ENCODE assay signal across 8 mouse cellular contexts in the genomic region with DNA sequence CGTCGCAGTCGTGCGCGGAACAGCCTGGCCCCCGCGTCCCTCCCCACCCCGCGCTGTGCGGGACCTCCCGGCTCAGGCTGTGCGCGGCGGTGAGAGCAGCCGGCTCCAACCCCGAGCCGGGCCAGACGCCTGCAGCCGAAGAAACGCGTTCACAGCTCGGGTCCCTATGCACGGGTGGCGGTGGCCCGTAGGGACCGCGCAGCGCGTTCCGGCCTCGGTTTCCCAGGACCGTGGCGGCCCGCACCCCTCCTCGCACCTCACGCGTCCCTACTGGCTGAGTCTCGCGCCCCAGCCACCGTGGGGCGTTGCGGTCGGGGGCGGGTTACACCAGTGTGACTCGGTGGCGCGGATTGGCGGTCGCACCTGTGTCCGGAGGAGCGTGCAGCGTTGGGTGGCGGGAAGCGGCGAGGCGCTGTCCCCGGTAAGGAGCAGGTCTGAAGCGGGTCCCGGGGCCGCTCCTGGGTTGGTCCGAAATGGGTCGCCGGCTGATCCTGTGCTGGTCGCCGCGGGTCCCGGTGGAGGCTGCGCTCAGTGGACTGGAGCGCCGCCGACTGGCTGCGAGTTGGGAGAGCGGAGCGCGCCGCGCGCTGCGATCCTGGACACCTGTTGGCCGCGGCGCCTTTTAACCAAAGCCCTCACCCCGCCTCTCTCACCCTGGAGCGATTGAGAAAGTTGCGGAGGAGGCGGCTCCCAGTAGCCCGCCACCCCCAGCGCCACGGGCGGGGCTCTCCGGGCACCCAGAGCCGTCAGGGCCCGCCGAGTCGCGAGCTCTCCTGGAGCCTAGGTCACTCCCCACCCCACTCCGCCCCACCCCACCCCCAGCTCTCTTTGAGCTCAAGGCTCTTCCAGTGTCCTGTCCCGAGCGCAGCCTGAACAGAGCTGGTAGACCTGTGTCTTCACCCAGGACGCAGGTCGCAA. TPM values are rescaled to one million over a fixed set of nuclear protein-coding genes. Genes with fewer than 3 reads are reported as not detected.
DNase-seq lines count a peak whose midpoint lies in the region; ATAC-seq lines count a peak whose summit lies in the region.

Gene Gjb2 (minus strand): TSS at position 597 of the 918 bp plus-strand sequence.

- H3K27me3 ChIP-seq in heart, embryonic 12.5 days (replicated peaks): peaks cover 82% of the 10 kb centered on the region
- H3K27me3 ChIP-seq in kidney, embryonic 14.5 days (ENCODE audit: control insufficient read depth, insufficient read depth, low read length): peaks cover 52% of the 10 kb centered on the region
- peaks cover 76% of the 10 kb centered on the region for H3K27me3 ChIP-seq in liver, embryonic 12.5 days (replicated peaks)
- peaks cover 49% of the 10 kb centered on the region for H3K27me3 ChIP-seq in neural tube, embryonic 11.5 days (ENCODE audit: control insufficient read depth, insufficient read depth, low read length)

- no peak within 1 kb of the TSS for H3K27ac ChIP-seq in brown adipose tissue, adult 24 weeks (replicated peaks; ENCODE audit: low read depth, low read length)
- no peak within 1 kb of the TSS for H3K27ac ChIP-seq in heart, embryonic 12.5 days (ENCODE audit: poor library complexity, severe bottlenecking)
- no peak within 1 kb of the TSS for H3K27ac ChIP-seq in kidney, embryonic 14.5 days (ENCODE audit: low read depth, low read length)
- H3K27ac ChIP-seq in liver, embryonic 12.5 days: no peak within 1 kb of the TSS
- no peak within 1 kb of the TSS for H3K27ac ChIP-seq in neural tube, embryonic 11.5 days (ENCODE audit: low read depth, low read length)

- ATAC-seq in heart, embryonic 12.5 days (ENCODE audit: insufficient number of reproducible peaks, low FRiP score): no peak
- ATAC-seq in kidney, embryonic 14.5 days (ENCODE audit: low FRiP score, low TSS enrichment): peak; percentile 67
- ATAC-seq in liver, embryonic 12.5 days: peak; percentile 70
- 0 out of 2 replicates have a peak, but pooled peaks have one; percentile 38 for ATAC-seq in neural tube, embryonic 11.5 days (ENCODE audit: insufficient read depth, low FRiP score, low TSS enrichment)

- H3K4me1 ChIP-seq in brown adipose tissue, adult 24 weeks (ENCODE audit: control insufficient read depth, insufficient read depth, insufficient read length, low read length): no peaks in the 10 kb centered on the region
- H3K4me1 ChIP-seq in heart, embryonic 12.5 days (replicated peaks): peaks cover 6% of the 10 kb centered on the region
- H3K4me1 ChIP-seq in kidney, embryonic 14.5 days (ENCODE audit: control insufficient read depth, insufficient read depth, low read length): 0 out of 2 replicates have a peak, but pooled peaks cover 2% of the 10 kb centered on the region
- peaks cover 19% of the 10 kb centered on the region; the same call in 1 of the 2 replicates for H3K4me1 ChIP-seq in liver, embryonic 12.5 days
- 0 out of 2 replicates have a peak, but pooled peaks cover 2% of the 10 kb centered on the region for H3K4me1 ChIP-seq in neural tube, embryonic 11.5 days (ENCODE audit: control insufficient read depth, insufficient read depth, low read length)

- H3K9me3 ChIP-seq in heart, embryonic 12.5 days (replicated peaks): no peaks in the 10 kb centered on the region
- H3K9me3 ChIP-seq in kidney, embryonic 14.5 days (ENCODE audit: control insufficient read depth, low read length): no peaks in the 10 kb centered on the region
- no peaks in the 10 kb centered on the region for H3K9me3 ChIP-seq in liver, embryonic 12.5 days (replicated peaks)
- no peaks in the 10 kb centered on the region for H3K9me3 ChIP-seq in neural tube, embryonic 11.5 days (ENCODE audit: control insufficient read depth, low read length)

- no peaks in the 10 kb centered on the region for H3K36me3 ChIP-seq in heart, embryonic 12.5 days
- H3K36me3 ChIP-seq in kidney, embryonic 14.5 days (ENCODE audit: control insufficient read depth, insufficient read depth, low read length): no peaks in the 10 kb centered on the region
- H3K36me3 ChIP-seq in liver, embryonic 12.5 days: no peaks in the 10 kb centered on the region
- H3K36me3 ChIP-seq in neural tube, embryonic 11.5 days (ENCODE audit: control insufficient read depth, insufficient read depth, low read length): no peaks in the 10 kb centered on the region

- intact Hi-C loops in gastrocnemius, postnatal 36 days (cut with DNase I): no loop called here

- WGBS in heart, embryonic 12.5 days: under 1% methylated on average over 100 of the region's 101 CpGs
- WGBS in kidney, embryonic 14.5 days: under 1% methylated on average over 101 of the region's 101 CpGs
- under 1% methylated on average over 96 of the region's 101 CpGs for WGBS in liver, embryonic 12.5 days (ENCODE audit: insufficient replicate concordance)
- under 1% methylated on average over 98 of the region's 101 CpGs for WGBS in neural tube, embryonic 11.5 days

- peak; percentile 21 for DNase-seq in gastrocnemius, postnatal 10 days
- no peak for DNase-seq in gastrocnemius, postnatal 36 days
- DNase-seq in neural tube, embryonic 11.5 days (ENCODE audit: low spot score): peak; percentile 55
- DNase-seq in thymus, postnatal 25 days: peak; percentile 11

- H3K4me3 ChIP-seq in brown adipose tissue, adult 24 weeks (ENCODE audit: insufficient read depth, low read depth, low read length): peak within 1 kb of the TSS; percentile 61
- peak within 1 kb of the TSS; percentile 69 for H3K4me3 ChIP-seq in heart, embryonic 12.5 days
- H3K4me3 ChIP-seq in kidney, embryonic 14.5 days (ENCODE audit: low read length): peak within 1 kb of the TSS; percentile 48
- peak within 1 kb of the TSS; percentile 58 for H3K4me3 ChIP-seq in liver, embryonic 12.5 days
- peak within 1 kb of the TSS; percentile 58 for H3K4me3 ChIP-seq in neural tube, embryonic 11.5 days (ENCODE audit: low read depth, low read length)

- H3K9ac ChIP-seq in heart, embryonic 12.5 days: peak within 1 kb of the TSS; percentile 64
- peak within 1 kb of the TSS; percentile 66 for H3K9ac ChIP-seq in kidney, embryonic 14.5 days (ENCODE audit: low read depth, low read length)
- H3K9ac ChIP-seq in liver, embryonic 12.5 days: peak within 1 kb of the TSS; percentile 15; the same call in 1 of the 2 replicates
- H3K9ac ChIP-seq in neural tube, embryonic 11.5 days (ENCODE audit: low read length): peak within 1 kb of the TSS; percentile 40

- H3K4me2 ChIP-seq in heart, embryonic 12.5 days: peak within 1 kb of the TSS; percentile 100
- peak within 1 kb of the TSS; percentile 83 for H3K4me2 ChIP-seq in kidney, embryonic 14.5 days (replicated peaks; ENCODE audit: low read depth, low read length)
- peak within 1 kb of the TSS; percentile 75 for H3K4me2 ChIP-seq in liver, embryonic 12.5 days
- peak within 1 kb of the TSS; percentile 100 for H3K4me2 ChIP-seq in neural tube, embryonic 11.5 days (ENCODE audit: low read depth)

RNA-seq across cellular contexts. Expression of gene Gjb2, which starts in this region (rescaled TPM):
- total RNA-seq in gastrocnemius, postnatal 10 days (2021): under 1 TPM; 0.31 to 0.95 TPM
- under 1 TPM; 0.31 to 0.35 TPM for total RNA-seq in gastrocnemius, postnatal 36 days (2021)
- polyA plus RNA-seq in brown adipose tissue, adult 24 weeks (2012; ENCODE audit: insufficient read depth, insufficient read length, missing spikeins): 0.55 TPM in 1 of 2 replicates, not detected in the other
- 0.63 and 0.77 TPM in 2 replicates for polyA plus RNA-seq in heart, embryonic 12.5 days (2016; fragmentation: Nextera tagmentation; extraction: Ambion mirVana)
- polyA plus RNA-seq in kidney, embryonic 14.5 days (2014; fragmentation: Nextera tagmentation; extraction: Ambion mirVana): 0.67 and 1.2 TPM in 2 replicates
- 2.0 and 3.5 TPM in 2 replicates for polyA plus RNA-seq in liver, embryonic 12.5 days (2016; fragmentation: Nextera tagmentation; extraction: Ambion mirVana)
- polyA plus RNA-seq in neural tube, embryonic 11.5 days (2014; fragmentation: Nextera tagmentation; extraction: Ambion mirVana): 47.4 and 50.0 TPM in 2 replicates

Comparison
In these comparisons a context has a peak if more than half of its experiments do, and no peak if none do; other contexts are left out.
1. RNA of gene Gjb2 (polyA plus RNA-seq): 47.4 to 50.0 TPM in neural tube, embryonic 11.5 days; 2.0 to 3.5 TPM in liver, embryonic 12.5 days, 0.67 to 1.2 TPM in kidney, embryonic 14.5 days, 0.63 to 0.77 TPM in heart, embryonic 12.5 days and 0.55 TPM in brown adipose tissue, adult 24 weeks; every median in the first group is over 10 times any median in the second.
2. Peak in DNase-seq in gastrocnemius, postnatal 10 days; RNA of the gene not detected or under 1 TPM.
3. DNase-seq: peak in neural tube, embryonic 11.5 days (single experiment) and thymus, postnatal 25 days (single experiment); none in gastrocnemius, postnatal 36 days (0 of 2).
4. H3K9ac ChIP-seq: peak in every context shown above with its lines; median percentile 66 in kidney, embryonic 14.5 days; 64 in heart, embryonic 12.5 days; 40 in neural tube, embryonic 11.5 days; 15 in liver, embryonic 12.5 days.
5. Peak in every context shown above with its lines, with median percentiles within 50 percentile points of each other: H3K4me3 ChIP-seq and H3K4me2 ChIP-seq.